Mouse (Mus musculus) erythroblast, embryonic 14.5 days (primary cell): ENCODE measurements around the gene Fbxw8.

ENCODE experiments used
- GATA1 ChIP-seq: IDR thresholded peaks from 2 replicates; pipeline ENCODE4 v1.6.1; 2012; ENCODE audit warnings: low read length, inconsistent platforms, mixed read lengths
- TAL1 ChIP-seq: IDR thresholded peaks from 3 replicates; pipeline ENCODE4 v1.6.1; 2012; ENCODE audit warnings: low read length, inconsistent platforms, mixed read lengths

DNA sequence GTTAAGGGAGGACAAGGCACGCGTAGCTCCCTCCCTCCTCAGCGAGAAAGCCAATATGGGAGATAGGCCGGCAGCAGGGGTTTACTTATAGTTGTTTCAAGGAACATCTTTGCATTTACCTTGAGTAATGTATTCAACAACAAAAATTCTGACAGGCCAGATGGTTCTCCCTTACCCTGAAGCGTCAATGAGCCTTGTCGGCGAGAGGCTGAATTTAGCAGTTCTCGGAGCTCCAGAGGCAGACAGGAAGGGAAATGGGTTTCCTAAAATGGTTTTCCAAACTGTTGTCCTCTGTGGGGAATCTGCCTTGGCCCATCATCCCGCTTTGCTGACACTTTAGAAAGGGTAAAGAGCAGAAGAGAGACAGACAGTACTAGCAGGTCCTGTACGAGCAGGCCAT lies 48.6 kb downstream of the Fbxw8 start:
- TF ChIP-seq TAL1 (no peak), GATA1 (no peak)
